Mouse (Mus musculus) right cerebral cortex, postnatal 25 days (tissue): ENCODE measurements around the gene Camp.
A peak's percentile ranks its signal among the peaks of the same experiment; 100 is the strongest.

ENCODE experiments used
- DNase-seq: peaks from one replicate; pipeline ENCODE4 v3.0.0; 2022

Camp gene

GRCm38 (mm10) chr9:109849312-109849758, at the start of gene Camp:
Gene Camp, minus strand, starts transcription at chr9:109849617.
- DNase-seq: no peak

GRCm38 (mm10) chr9:109898027-109898426, 48.6 kb upstream of the Camp start:
- no peak for DNase-seq

DNA sequence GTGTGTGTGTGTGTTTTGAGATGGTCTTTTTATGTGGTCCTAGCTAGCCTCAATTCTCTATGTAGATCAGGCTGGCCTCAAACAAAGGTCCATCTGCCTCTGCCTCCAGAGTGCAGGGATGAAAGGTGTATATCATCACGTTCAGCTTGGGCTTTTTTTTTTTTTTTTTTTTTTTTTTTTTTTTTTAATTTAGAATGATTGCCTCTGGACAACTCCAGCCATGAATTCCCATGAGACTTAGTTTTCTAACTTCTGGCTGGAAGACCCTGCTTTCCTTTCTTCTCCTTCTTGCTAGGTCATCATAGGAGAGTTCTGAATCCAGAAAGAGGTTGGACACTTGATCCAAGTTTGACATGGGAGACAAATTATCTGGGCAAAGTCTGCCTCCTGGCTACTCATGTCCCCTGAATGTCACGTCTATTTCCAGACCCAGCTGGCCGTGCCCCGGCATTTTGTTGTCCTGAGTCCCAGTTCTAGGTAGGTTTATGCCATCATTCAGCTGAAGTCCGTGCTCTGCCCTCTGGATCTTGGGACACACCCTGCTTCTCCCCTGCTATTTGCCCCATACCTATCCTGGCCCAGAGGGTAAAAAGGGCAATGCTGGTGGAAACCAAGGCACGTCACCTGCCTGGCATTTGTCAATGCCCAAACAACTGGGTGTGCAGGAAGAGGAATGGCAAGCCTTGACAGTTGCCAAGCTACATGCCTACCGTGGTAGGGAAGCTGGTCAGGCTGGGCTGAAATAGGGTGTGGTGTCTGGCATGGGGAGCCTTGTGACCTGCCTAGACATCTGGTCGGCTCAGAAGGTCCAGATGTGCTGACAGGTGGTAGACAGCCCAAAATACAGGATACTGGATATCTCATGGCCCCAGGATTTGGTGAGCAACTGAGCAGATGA, 47.1 kb upstream of the Camp start:
- no peak for DNase-seq

GRCm38 (mm10) chr9:109895593-109895992, 46.2 kb upstream of the Camp start:
- no peak for DNase-seq

- DNase-seq: peak; percentile 56
Observed at GRCm38 (mm10) chr9:109894413-109895090, 45.1 kb upstream of the Camp start.

DNA sequence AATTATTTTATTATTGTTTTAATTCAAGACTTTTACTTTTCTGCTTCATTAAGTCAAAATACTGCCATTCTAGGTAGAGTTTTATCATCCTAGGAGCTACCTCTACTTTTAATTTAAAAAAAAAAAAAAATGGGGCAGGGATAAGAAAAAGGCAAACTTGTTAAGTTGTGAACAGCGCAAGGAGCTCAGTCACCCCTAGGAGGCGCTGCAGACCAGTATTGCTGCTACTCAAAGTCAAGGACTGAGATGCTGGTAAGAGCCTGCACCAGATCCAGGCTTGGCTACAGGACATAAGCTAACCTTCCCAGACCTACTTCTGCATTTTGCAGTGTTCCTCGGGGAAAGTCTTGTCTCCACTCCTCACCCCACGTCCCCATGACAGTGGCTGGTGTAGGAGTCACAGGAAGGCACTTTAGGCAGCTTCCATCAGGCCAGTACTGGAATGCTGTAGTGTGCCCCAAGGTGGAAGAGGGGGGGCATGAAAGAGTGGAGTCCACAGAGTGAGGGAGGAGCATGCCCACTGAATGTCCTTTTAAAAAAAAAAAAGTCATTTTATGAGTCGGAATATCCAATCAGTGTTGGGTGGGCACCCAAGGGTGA, 43.3 kb upstream of the Camp start:
- peak; percentile 53 for DNase-seq

DNA sequence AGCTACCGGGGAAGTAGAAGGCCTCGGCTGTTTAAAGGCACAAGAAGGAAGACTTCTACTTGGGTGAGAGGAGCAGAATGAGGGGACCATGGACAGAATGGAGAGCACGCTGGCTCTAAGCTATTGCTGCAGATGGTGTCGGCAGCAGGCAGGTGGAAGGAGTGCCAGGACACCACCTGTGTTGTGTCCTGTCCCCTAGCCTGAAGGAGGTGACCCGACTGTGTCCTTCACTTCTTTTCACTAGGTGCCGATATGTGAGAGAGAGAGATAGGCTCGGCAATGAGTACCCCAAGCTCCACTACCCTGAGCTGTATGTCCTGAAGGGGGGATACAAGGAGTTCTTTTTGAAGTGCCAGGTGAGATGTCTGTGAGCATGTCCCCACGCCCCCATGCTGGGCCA, 42.1 kb upstream of the Camp start:
- no peak for DNase-seq

- DNase-seq: no peak
Observed at GRCm38 (mm10) chr9:109887321-109887720, 37.9 kb upstream of the Camp start.

DNA sequence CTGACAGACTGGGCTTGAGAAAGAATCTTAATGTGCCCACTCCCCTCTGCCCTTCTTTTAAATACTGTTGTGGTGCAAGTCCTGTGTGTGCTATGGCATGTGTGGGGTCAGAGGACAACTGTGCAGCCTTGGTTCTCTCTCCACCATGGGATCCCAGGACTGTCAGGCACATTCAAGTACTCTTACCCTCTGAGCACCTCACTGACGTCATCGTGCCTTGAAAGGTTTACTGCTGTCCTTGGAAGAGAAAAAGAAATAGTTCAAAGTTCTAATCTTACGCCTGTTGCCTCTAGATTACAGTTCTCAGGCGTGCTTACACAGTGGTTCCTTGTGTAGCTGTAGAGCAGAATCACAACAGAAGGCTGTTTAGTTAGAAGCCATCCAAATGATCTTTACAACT, 36.8 kb upstream of the Camp start:
- no peak for DNase-seq

- no peak for DNase-seq
Observed at GRCm38 (mm10) chr9:109879305-109879704, 29.9 kb upstream of the Camp start.

DNA sequence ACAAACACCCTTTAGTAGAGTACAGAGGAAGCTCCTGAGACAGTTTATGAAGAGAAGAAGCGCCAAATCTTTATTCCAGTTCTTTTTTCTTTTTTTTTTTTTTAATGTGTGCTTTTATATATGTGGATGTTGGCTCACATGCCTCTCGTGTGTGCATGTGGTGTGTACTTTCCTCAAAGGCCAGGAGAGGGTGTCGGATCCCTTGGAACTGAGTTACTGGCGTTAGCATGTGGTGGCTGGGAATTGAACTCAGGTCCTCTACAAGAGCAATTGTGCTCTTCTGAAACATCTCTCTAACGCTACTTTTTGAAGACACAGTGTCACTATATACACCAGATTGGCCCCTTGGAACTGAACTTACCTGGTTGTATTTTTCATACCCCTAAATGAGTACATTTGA, 28.2 kb upstream of the Camp start:
- no peak for DNase-seq

DNA sequence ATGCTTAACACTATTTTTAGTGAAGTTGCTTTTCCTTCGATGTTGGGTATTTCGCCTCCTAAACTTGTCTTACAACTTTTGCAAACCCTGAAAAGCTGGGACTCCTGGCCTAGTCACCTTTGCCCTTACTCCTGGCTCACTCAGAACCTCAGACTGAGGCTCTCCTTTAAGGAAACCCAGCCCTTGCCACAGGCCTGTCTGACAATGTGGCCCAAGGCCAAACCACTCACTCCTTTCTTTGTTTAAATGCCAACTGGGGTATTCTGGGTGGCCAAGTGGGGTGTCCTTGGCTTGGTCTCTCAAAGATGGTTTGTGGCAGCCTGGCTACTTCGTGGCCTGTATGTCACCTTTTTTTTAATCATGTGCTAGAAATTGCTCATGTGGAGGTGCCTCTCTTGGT, 27.3 kb upstream of the Camp start:
- no peak for DNase-seq

DNA sequence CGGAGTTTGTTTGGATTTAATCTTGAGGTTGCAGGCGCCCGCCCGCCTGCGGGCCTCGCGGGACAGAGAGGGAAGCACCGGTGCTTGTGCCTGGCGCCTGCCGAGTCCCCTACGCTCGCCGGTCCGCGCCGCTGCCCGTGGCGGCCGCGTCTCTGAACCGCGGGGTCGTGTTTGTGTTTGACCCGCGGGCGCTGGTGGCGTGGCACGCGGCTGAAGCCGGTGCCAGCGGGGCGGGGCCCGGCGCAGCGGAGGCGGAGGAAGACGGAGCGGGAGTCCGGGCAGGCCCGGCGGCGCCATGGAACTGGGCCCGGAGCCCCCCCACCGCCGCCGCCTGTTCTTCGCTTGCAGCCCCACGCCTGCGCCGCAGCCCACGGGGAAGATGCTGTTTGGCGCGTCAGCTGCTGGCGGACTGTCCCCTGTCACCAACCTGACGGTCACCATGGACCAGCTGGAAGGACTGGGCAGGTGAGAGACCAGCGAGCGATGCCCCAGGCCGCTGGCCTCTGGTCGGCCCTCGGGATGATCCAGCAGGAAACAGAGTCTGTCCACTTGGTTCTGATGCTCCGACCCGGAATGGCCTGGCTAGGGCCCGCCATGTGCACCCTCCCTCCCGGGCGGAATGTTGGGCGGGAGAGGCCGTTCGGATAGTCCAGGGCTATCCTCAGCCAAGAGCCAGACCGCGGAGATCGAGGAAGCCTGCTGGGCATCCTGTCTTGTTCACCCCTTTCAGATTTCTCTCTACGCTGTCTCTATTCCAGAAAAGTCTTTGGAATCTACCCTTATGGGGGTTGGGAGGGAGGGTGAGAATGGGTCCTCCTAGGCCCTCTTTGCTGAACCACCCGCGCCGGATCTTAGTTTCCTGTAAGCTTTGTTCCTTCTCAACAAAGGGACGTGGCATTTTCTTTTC, 26.5 kb upstream of the Camp start:
- DNase-seq: peak; percentile 65

GRCm38 (mm10) chr9:109874797-109875691, 25.6 kb upstream of the Camp start, which contains the start of gene Cdc25a:
Gene Cdc25a, plus strand, starts transcription at chr9:109875579.
- peak; percentile 94 for DNase-seq

GRCm38 (mm10) chr9:109870983-109871572, 21.7 kb upstream of the Camp start:
- no peak for DNase-seq

- no peak for DNase-seq
Observed at GRCm38 (mm10) chr9:109866218-109866617, 16.8 kb upstream of the Camp start.

- no peak for DNase-seq
Observed at GRCm38 (mm10) chr9:109863085-109863484, 13.7 kb upstream of the Camp start.

DNA sequence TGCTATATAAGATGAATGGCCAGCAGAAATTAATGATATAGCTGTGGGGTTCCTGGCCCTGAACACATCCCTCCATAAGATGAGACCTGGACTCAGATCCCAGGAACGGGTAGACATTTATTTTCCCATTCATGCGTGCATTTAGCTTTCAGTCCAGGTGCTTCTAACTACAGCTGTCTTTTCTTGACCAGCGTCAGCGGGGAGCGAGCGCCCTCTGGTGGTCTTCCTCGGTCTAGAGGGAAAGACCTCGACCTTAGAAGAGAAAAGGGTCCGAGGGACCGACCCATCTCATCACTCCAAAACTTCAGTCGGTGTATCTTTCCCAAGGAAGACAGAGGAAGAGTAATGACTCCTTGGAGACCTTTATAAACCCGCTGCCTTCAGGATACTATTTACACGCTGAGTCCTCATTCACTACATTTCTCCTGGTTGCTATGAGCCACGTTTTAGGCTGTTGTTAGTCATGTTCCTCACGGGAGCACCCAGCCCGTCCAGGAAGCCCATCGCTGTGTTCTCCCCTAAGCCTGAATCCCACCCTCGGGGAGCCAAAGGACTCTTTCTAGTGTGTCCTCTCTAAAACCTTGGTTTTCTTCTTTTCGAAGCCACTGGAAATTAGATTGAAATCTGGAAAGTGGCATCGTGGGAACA, 13.1 kb upstream of the Camp start:
- DNase-seq: peak; percentile 64

- no peak for DNase-seq
Observed at GRCm38 (mm10) chr9:109855947-109856346, 6.5 kb upstream of the Camp start.

GRCm38 (mm10) chr9:109854341-109854740, 4.9 kb upstream of the Camp start:
- no peak for DNase-seq

DNA sequence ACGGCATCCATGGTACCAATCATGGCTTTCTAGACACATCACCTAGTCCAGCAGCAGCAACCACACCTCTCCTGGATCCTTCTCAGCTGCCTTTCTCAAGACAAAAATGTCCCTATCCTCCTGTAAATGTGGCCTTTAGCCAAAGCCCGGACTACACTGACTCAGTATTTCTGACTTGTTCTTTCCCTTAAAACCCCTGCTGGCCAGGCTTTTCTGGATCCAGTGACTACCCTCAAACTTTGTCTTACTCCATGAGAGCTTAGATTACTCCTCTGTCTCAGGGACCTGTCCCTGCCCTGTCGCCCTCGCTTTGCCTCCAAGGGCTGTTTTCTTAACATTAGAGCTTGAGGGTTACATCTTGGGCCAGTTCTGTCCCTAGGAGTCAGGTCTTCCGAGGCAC, 682 bp upstream of the Camp start:
- no peak for DNase-seq
